ENCODE assay signal across 14 mouse cellular contexts in the genomic region with DNA sequence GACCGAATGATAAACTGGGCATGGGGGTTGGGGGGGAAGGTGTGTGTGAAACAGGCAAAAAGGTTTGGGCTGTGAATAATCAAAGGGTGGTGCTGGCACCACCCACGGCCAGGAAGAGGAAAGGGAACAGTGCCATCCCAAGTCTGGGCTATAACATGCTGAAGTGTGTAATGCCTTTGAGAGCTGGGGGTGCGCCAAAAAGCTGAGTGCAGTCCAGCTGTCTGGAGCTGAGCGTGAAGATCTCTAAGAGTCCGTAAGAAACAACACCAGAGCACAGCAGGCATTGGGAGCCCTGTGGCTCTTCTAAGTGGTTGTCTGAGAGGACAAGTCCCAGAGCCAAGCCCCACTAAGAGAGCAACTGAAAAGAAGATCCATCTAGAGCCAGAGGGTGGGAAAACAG.
DNase-seq lines count a peak whose midpoint lies in the region; ATAC-seq and TF ChIP-seq lines count a peak whose summit lies in the region.
"Had no signal": no experiment of that assay in that cellular context is flagged by ENCODE, and none has a peak within 500 bp of the region (broad histone marks: within the 10 kb centered on the region; RNA-seq: fewer than 3 reads in every experiment).

No protein-coding gene starts in this region.

- 0 out of 2 replicates have a peak overlapping the region, but pooled peaks have one; percentile 10 for H3K27ac ChIP-seq in heart, embryonic 12.5 days (ENCODE audit: poor library complexity, severe bottlenecking)
- no peak overlapping the region for H3K27ac ChIP-seq in lung, embryonic 14.5 days (ENCODE audit: low read depth)
- H3K27ac ChIP-seq in lung, embryonic 16.5 days (ENCODE audit: low read length) = no peak overlapping the region
- H3K27ac ChIP-seq: hindbrain, embryonic 13.5 days; kidney, embryonic 15.5 days; macrophage had no signal

- 63% methylated on average over 5 of the region's 5 CpGs for WGBS in heart, embryonic 12.5 days
- WGBS in lung, embryonic 14.5 days = 60% methylated on average over 5 of the region's 5 CpGs
- 40% methylated on average over 5 of the region's 5 CpGs for WGBS in lung, adult 2 months
- 52% methylated on average over 5 of the region's 5 CpGs for WGBS in lung, embryonic 16.5 days

- no peaks in the 10 kb centered on the region for H3K36me3 ChIP-seq in heart, embryonic 12.5 days
- H3K36me3 ChIP-seq in lung, embryonic 14.5 days (ENCODE audit: insufficient read depth) = peaks cover 3% of the 10 kb centered on the region; the same call in 1 of the 2 replicates
- H3K36me3 ChIP-seq in lung, embryonic 16.5 days (ENCODE audit: control insufficient read depth, insufficient read depth, low read length) = 0 out of 2 replicates have a peak, but pooled peaks cover 2% of the 10 kb centered on the region
- H3K36me3 ChIP-seq: hindbrain, embryonic 13.5 days had no signal

- DNase-seq in cerebellum, postnatal 10 days = peak; percentile 52 to 63
- DNase-seq in cerebellum, adult 9-10 months = no peak
- no peak for DNase-seq in heart, adult 8-10 months (ENCODE audit: low spot score)
- DNase-seq in lung, embryonic 14.5 days = peak; percentile 59
- no peak for DNase-seq in lung, adult 2 months
- DNase-seq in layer of hippocampus, postnatal 14 days (ENCODE audit: low spot score in 2 of 2) = no peak
- DNase-seq: cerebellum, adult 11-12 months; thymus, postnatal 36 days had no signal

- no peaks in the 10 kb centered on the region for H3K9me3 ChIP-seq in heart, embryonic 12.5 days (replicated peaks)
- no peaks in the 10 kb centered on the region for H3K9me3 ChIP-seq in lung, embryonic 14.5 days (ENCODE audit: low read depth, low read length)
- no peaks in the 10 kb centered on the region for H3K9me3 ChIP-seq in lung, embryonic 16.5 days (ENCODE audit: control insufficient read depth, low read length)
- H3K9me3 ChIP-seq: hindbrain, embryonic 13.5 days; kidney, embryonic 15.5 days had no signal

- no peak for TF ChIP-seq POLR2A in lung, adult 2 months (IDR thresholded peaks at IDR 0.05; ENCODE audit: borderline replicate concordance, extremely low read depth, low read depth, low read length)

- no peak for ATAC-seq in heart, embryonic 12.5 days (ENCODE audit: insufficient number of reproducible peaks, low FRiP score)
- ATAC-seq in lung, embryonic 14.5 days (ENCODE audit: insufficient read depth) = peak; percentile 19; the same call in 1 of the 2 replicates
- peak; percentile 35; the same call in 1 of the 2 replicates for ATAC-seq in lung, embryonic 16.5 days (ENCODE audit: low read depth)
- ATAC-seq: midbrain, embryonic 16.5 days had no signal

- no peak for TF ChIP-seq CTCF in lung, embryonic 14.5 days (IDR thresholded peaks at IDR 0.05; ENCODE audit: low read depth)
- no peak for TF ChIP-seq CTCF in lung, adult 2 months (IDR thresholded peaks at IDR 0.05; ENCODE audit: insufficient read depth, low read length)

- H3K4me2 ChIP-seq in heart, embryonic 12.5 days = no peak overlapping the region
- H3K4me2 ChIP-seq in lung, embryonic 14.5 days = no peak overlapping the region
- H3K4me2 ChIP-seq in lung, embryonic 16.5 days (ENCODE audit: low read depth, low read length) = no peak overlapping the region
- H3K4me2 ChIP-seq: hindbrain, embryonic 13.5 days; kidney, embryonic 15.5 days had no signal

- H3K9ac ChIP-seq in heart, embryonic 12.5 days = no peak overlapping the region
- no peak overlapping the region for H3K9ac ChIP-seq in lung, embryonic 14.5 days
- no peak overlapping the region for H3K9ac ChIP-seq in lung, embryonic 16.5 days (ENCODE audit: low read length)
- H3K9ac ChIP-seq: hindbrain, embryonic 13.5 days; kidney, embryonic 15.5 days had no signal

- H3K4me3 ChIP-seq in heart, embryonic 12.5 days = no peak overlapping the region
- H3K4me3 ChIP-seq in lung, embryonic 14.5 days (ENCODE audit: low read depth, low read length) = no peak overlapping the region
- no peak overlapping the region for H3K4me3 ChIP-seq in lung, adult 2 months (replicated peaks; ENCODE audit: extremely low read depth, low read depth, low read length)
- H3K4me3 ChIP-seq in lung, embryonic 16.5 days (ENCODE audit: low read length) = no peak overlapping the region
- H3K4me3 ChIP-seq: hindbrain, embryonic 13.5 days; kidney, embryonic 15.5 days had no signal

- no peaks in the 10 kb centered on the region for H3K27me3 ChIP-seq in heart, embryonic 12.5 days (replicated peaks)
- H3K27me3 ChIP-seq in lung, embryonic 14.5 days (ENCODE audit: insufficient read depth, low read length) = no peaks in the 10 kb centered on the region
- H3K27me3 ChIP-seq in lung, embryonic 16.5 days (ENCODE audit: control insufficient read depth, insufficient read depth, low read depth, low read length) = no peaks in the 10 kb centered on the region
- H3K27me3 ChIP-seq: hindbrain, embryonic 13.5 days; kidney, embryonic 15.5 days had no signal

- H3K4me1 ChIP-seq in heart, embryonic 12.5 days (replicated peaks) = peaks cover 10% of the 10 kb centered on the region
- H3K4me1 ChIP-seq in lung, embryonic 14.5 days (ENCODE audit: insufficient read depth) = peaks cover 13% of the 10 kb centered on the region
- peaks cover 23% of the 10 kb centered on the region for H3K4me1 ChIP-seq in lung, adult 2 months (ENCODE audit: control insufficient read depth, insufficient read depth, low read length)
- peaks cover 30% of the 10 kb centered on the region for H3K4me1 ChIP-seq in lung, embryonic 16.5 days (replicated peaks; ENCODE audit: control insufficient read depth, insufficient read depth, low read length)

Comparison
In these comparisons a context has a peak if more than half of its experiments do, and no peak if none do; other contexts are left out.
1. DNase-seq: peak in cerebellum, postnatal 10 days (2 of 2) and lung, embryonic 14.5 days (single experiment); none in cerebellum, adult 9-10 months (single experiment), heart, adult 8-10 months (single experiment), lung, adult 2 months (single experiment) and layer of hippocampus, postnatal 14 days (0 of 2).